Mouse (Mus musculus) heart, adult 8-10 months (tissue): ENCODE results near the gene Cacna1s. TPM values are rescaled to one million over a fixed set of nuclear protein-coding genes. Genes with fewer than 3 reads are reported as not detected.

Experiments
- DNase-seq: peaks from one replicate; pipeline ENCODE4 v3.0.0; 2022; ENCODE audit warnings: low spot score
- total RNA-seq, 4 experiments: library from RNA; stranded (reverse); gene quantifications; 2 replicates each; pipeline ENCODE4 v1.2.4; 2022

Gene Cacna1s
- total RNA-seq, 4 experiments from 2014 or later: 15.3 to 19.4 (median 18.4) TPM

- no peak for DNase-seq
Measured at GRCm38 (mm10) chr1:136051013-136051315, 1.6 kb upstream of the Cacna1s start.

- peak; percentile 73 for DNase-seq
Measured at GRCm38 (mm10) chr1:136051465-136051864, 1.1 kb upstream of the Cacna1s start.

GRCm38 (mm10) chr1:136055771-136056170 lies 3.2 kb downstream of the Cacna1s start:
- no peak for DNase-seq

- DNase-seq: no peak
Measured at GRCm38 (mm10) chr1:136058594-136058993, 6.0 kb downstream of the Cacna1s start.

- DNase-seq: peak; percentile 44
Measured at GRCm38 (mm10) chr1:136061041-136061789, 8.7 kb downstream of the Cacna1s start.

GRCm38 (mm10) chr1:136061790-136062141 lies 9.2 kb downstream of the Cacna1s start:
- no peak for DNase-seq

- DNase-seq: no peak
Measured at GRCm38 (mm10) chr1:136063991-136064390, 11.4 kb downstream of the Cacna1s start.

- no peak for DNase-seq
Measured at GRCm38 (mm10) chr1:136066621-136067020, 14.1 kb downstream of the Cacna1s start.

- DNase-seq: no peak
Measured at GRCm38 (mm10) chr1:136067579-136067978, 15.0 kb downstream of the Cacna1s start.

- no peak for DNase-seq
Measured at GRCm38 (mm10) chr1:136076086-136076485, 23.5 kb downstream of the Cacna1s start.

- no peak for DNase-seq
Measured at GRCm38 (mm10) chr1:136077656-136078055, 25.1 kb downstream of the Cacna1s start.

- no peak for DNase-seq
Measured at GRCm38 (mm10) chr1:136081161-136081560, 28.6 kb downstream of the Cacna1s start.

GRCm38 (mm10) chr1:136085988-136086685 lies 33.6 kb downstream of the Cacna1s start:
- DNase-seq: no peak

GRCm38 (mm10) chr1:136089368-136090165 lies 37.0 kb downstream of the Cacna1s start:
- DNase-seq: peak; percentile 17

GRCm38 (mm10) chr1:136093726-136094125 lies 41.2 kb downstream of the Cacna1s start:
- no peak for DNase-seq

GRCm38 (mm10) chr1:136094807-136095206 lies 42.3 kb downstream of the Cacna1s start:
- no peak for DNase-seq

- DNase-seq: no peak
Measured at GRCm38 (mm10) chr1:136102094-136102493, 49.5 kb downstream of the Cacna1s start.

GRCm38 (mm10) chr1:136102551-136102950 lies 50.0 kb downstream of the Cacna1s start:
- no peak for DNase-seq

GRCm38 (mm10) chr1:136102981-136103380 lies 50.4 kb downstream of the Cacna1s start:
- DNase-seq: no peak

- no peak for DNase-seq
Measured at GRCm38 (mm10) chr1:136103696-136104095, 51.1 kb downstream of the Cacna1s start.

- no peak for DNase-seq
Measured at GRCm38 (mm10) chr1:136104741-136105140, 52.2 kb downstream of the Cacna1s start.

- no peak for DNase-seq
Measured at GRCm38 (mm10) chr1:136109464-136109863, 56.9 kb downstream of the Cacna1s start.
